ENCODE assay signal across 34 mouse cellular contexts in the genomic region with DNA sequence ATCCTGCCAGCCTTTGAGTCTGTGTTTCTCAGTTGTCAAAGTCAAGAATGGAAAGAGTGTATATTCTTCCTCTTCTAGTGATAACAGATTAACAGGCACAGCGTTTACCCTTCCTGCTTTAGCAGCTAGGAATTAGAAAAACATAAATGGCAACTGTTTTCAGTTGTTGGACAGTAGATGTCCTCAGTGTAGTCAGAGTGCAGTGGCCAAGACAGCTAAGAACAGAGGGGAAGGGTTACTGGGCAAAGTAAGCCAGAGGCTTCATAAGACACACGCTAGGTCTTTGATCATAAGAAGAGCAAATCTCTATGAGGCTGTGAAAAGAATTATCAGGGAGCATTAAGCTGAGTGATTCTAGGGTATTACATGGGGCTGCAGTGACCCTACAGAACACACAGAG.
"Had no signal": no experiment of that assay in that cellular context is flagged by ENCODE, and none has a peak within 500 bp of the region (broad histone marks: within the 10 kb centered on the region; RNA-seq: fewer than 3 reads in every experiment).

No protein-coding gene starts in this region.

- H3K9ac ChIP-seq: heart, embryonic 12.5 days; heart, embryonic 13.5 days; heart, embryonic 15.5 days; hindbrain, embryonic 12.5 days; hindbrain, embryonic 13.5 days; hindbrain, embryonic 14.5 days; hindbrain, embryonic 15.5 days; intestine, embryonic 15.5 days; kidney, embryonic 15.5 days had no signal

- H3K4me2 ChIP-seq: heart, embryonic 11.5 days; heart, embryonic 12.5 days; heart, embryonic 13.5 days; heart, embryonic 15.5 days; hindbrain, embryonic 12.5 days; hindbrain, embryonic 13.5 days; hindbrain, embryonic 14.5 days; hindbrain, embryonic 15.5 days; intestine, embryonic 15.5 days; kidney, embryonic 15.5 days had no signal

- H3K27me3 ChIP-seq: hindbrain, embryonic 12.5 days; hindbrain, embryonic 15.5 days; intestine, embryonic 15.5 days had no signal

- H3K27ac ChIP-seq: heart, embryonic 10.5 days; heart, embryonic 13.5 days; heart, embryonic 15.5 days; hindbrain, embryonic 10.5 days; hindbrain, embryonic 12.5 days; hindbrain, embryonic 13.5 days; hindbrain, embryonic 14.5 days; hindbrain, embryonic 15.5 days; hindbrain, postnatal 0 days; intestine, embryonic 15.5 days; kidney, embryonic 15.5 days; kidney, postnatal 0 days; layer of hippocampus, adult 2 months had no signal

- ATAC-seq: hindbrain, embryonic 16.5 days; hindbrain, postnatal 0 days; inflammation-experienced regulatory T-cells, adult 6 months; intestine, embryonic 15.5 days; intestine, embryonic 16.5 days; intestine, postnatal 0 days had no signal

- H3K4me3 ChIP-seq: heart, embryonic 10.5 days; heart, embryonic 12.5 days; heart, embryonic 13.5 days; heart, embryonic 15.5 days; hindbrain, embryonic 10.5 days; hindbrain, embryonic 12.5 days; hindbrain, embryonic 13.5 days; hindbrain, embryonic 15.5 days; intestine, embryonic 15.5 days; kidney, embryonic 15.5 days; layer of hippocampus, adult 2 months had no signal

- H3K36me3 ChIP-seq: heart, embryonic 10.5 days; heart, embryonic 12.5 days; heart, embryonic 13.5 days; heart, embryonic 15.5 days; hindbrain, embryonic 10.5 days; hindbrain, embryonic 12.5 days; hindbrain, embryonic 13.5 days; hindbrain, embryonic 15.5 days; intestine, embryonic 15.5 days; kidney, embryonic 15.5 days had no signal

- H3K4me1 ChIP-seq: heart, embryonic 13.5 days; heart, embryonic 15.5 days; hindbrain, embryonic 10.5 days; hindbrain, embryonic 12.5 days; hindbrain, embryonic 13.5 days; hindbrain, embryonic 15.5 days; intestine, embryonic 15.5 days; kidney, embryonic 15.5 days had no signal

- H3K9me3 ChIP-seq: heart, embryonic 10.5 days; heart, embryonic 12.5 days; heart, embryonic 13.5 days; heart, embryonic 15.5 days; hindbrain, embryonic 10.5 days; hindbrain, embryonic 12.5 days; hindbrain, embryonic 13.5 days; hindbrain, embryonic 15.5 days; intestine, embryonic 15.5 days; kidney, embryonic 15.5 days had no signal

- DNase-seq: heart, postnatal 10 days; heart, postnatal 14 days; heart, postnatal 36 days; kidney, adult 11 months; kidney, adult 18-20 months; kidney, adult 2 months; kidney, adult 8-10 months; kidney, adult 9 months; kidney, postnatal 10 days; kidney, postnatal 14 days; kidney, postnatal 25 days; kidney, postnatal 36 days; kidney, postnatal 4 days; layer of hippocampus, adult 9-11 months; layer of hippocampus, postnatal 36 days had no signal
